Mouse (Mus musculus): ENCODE results near the gene Hs3st2. TPM values are rescaled to one million over a fixed set of nuclear protein-coding genes. Genes with fewer than 3 reads are reported as not detected.

Gene Hs3st2
- total and polyA plus RNA-seq, 3 experiments = not detected

- no peak for DNase-seq (ENCODE audit: extremely low read depth)
- H3K9me3 ChIP-seq (replicated peaks; ENCODE audit: low read length) = no peaks in the 10 kb centered on the region
- dilution Hi-C loops (cut with MboI; ENCODE audit: extremely low pct_ligation_motif_present, extremely low pct_unique_long_range_greater_than_20kb, low sequenced_read_pairs) = no loop called here
- H3K4me1 ChIP-seq (ENCODE audit: control insufficient read depth in 1 of 2, insufficient read depth in 2 of 2) = peaks cover 0 to 4% of the 10 kb centered on the region in 2 experiments; a peak in 2 of 4 replicates
- H3K27me3 ChIP-seq (replicated peaks) = peaks cover 9% of the 10 kb centered on the region
- H3K27ac ChIP-seq (ENCODE audit: insufficient read depth, low read depth) = no peak overlapping the region
- in situ Hi-C loops (cut with MboI; ENCODE audit: low pct_ligation_motif_present, low pct_unique_long_range_greater_than_20kb, low sequenced_read_pairs) = no loop called here
- no peak overlapping the region for H3K9ac ChIP-seq (ENCODE audit: insufficient read depth, low read depth)
- H3K36me3 ChIP-seq (replicated peaks in 1 of 2; ENCODE audit: control insufficient read depth in 1 of 2, insufficient read depth in 1 of 2, low read length in 1 of 2) = no peaks in the 10 kb centered on the region
- H3K4me3 ChIP-seq (replicated peaks in 1 of 3; ENCODE audit: low read depth in 2 of 3, low read length in 2 of 3, poor library complexity in 1 of 3) = no peak overlapping the region
- no peaks in the 10 kb centered on the region for H3K79me2 ChIP-seq (replicated peaks; ENCODE audit: control insufficient read depth, extremely low read depth, insufficient read depth, poor library complexity, severe bottlenecking)
- no peak for TF ChIP-seq CTCF (conservative IDR thresholded peaks at IDR 0.05 in 1 of 2, IDR thresholded peaks at IDR 0.05 in 1 of 2; ENCODE audit: low read depth in 2 of 2, low read length in 2 of 2)
- TF ChIP-seq GABPA (IDR thresholded peaks at IDR 0.05; ENCODE audit: insufficient replicate concordance, low read depth, low read length) = no peak
- no peak for TF ChIP-seq MYC (IDR thresholded peaks at IDR 0.05; ENCODE audit: low read depth, low read length)
- no peak for TF ChIP-seq KAT2A (IDR thresholded peaks at IDR 0.05; ENCODE audit: insufficient replicate concordance, low read length)
- TF ChIP-seq SMC3 (IDR thresholded peaks at IDR 0.05; ENCODE audit: low read depth, low read length) = no peak
- no peak for TF ChIP-seq ETS1 (conservative IDR thresholded peaks at IDR 0.05; ENCODE audit: low read depth, low read length)
- no peak for TF ChIP-seq BHLHE40 (IDR thresholded peaks at IDR 0.05; ENCODE audit: low read depth, low read length)
- no peak for TF ChIP-seq E2F4 (IDR thresholded peaks at IDR 0.05; ENCODE audit: insufficient replicate concordance, low read depth, low read length)
- TF ChIP-seq MAZ (IDR thresholded peaks at IDR 0.05; ENCODE audit: low read depth, low read length) = no peak
- TF ChIP-seq NELFE (IDR thresholded peaks at IDR 0.05; ENCODE audit: low read depth, low read length) = no peak
- no peak for TF ChIP-seq CHD2 (IDR thresholded peaks at IDR 0.05; ENCODE audit: low read length)
- TF ChIP-seq ELF1 (IDR thresholded peaks at IDR 0.05; ENCODE audit: low read depth, low read length) = no peak
- no peak for TF ChIP-seq TCF12 (IDR thresholded peaks at IDR 0.05; ENCODE audit: low read depth, low read length)
- no peak for TF ChIP-seq ZNF384 (IDR thresholded peaks at IDR 0.05; ENCODE audit: low read depth, low read length)
- TF ChIP-seq IRF4 (IDR thresholded peaks at IDR 0.05; ENCODE audit: low read depth, low read length) = no peak
- no peak for TF ChIP-seq USF1 (IDR thresholded peaks at IDR 0.05; ENCODE audit: low read depth, low read length)
- TF ChIP-seq MEF2A (IDR thresholded peaks at IDR 0.05; ENCODE audit: borderline replicate concordance, low read depth, low read length) = no peak
- no peak for TF ChIP-seq EP300 (IDR thresholded peaks at IDR 0.05; ENCODE audit: low read length)
- no peak for TF ChIP-seq JUN (IDR thresholded peaks at IDR 0.05; ENCODE audit: insufficient read depth, low read depth, low read length)
- no peak overlapping the region for H3K4me2 ChIP-seq (ENCODE audit: insufficient read depth, low read depth, poor library complexity, severe bottlenecking)
These were observed 59.5 kb downstream of the Hs3st2 start for GRCm38 (mm10) chr7:121450951-121451843.

- no peak for TF ChIP-seq ETS1 (conservative IDR thresholded peaks at IDR 0.05; ENCODE audit: low read depth, low read length)
- TF ChIP-seq SMC3 (IDR thresholded peaks at IDR 0.05; ENCODE audit: low read depth, low read length) = no peak
- TF ChIP-seq ZNF384 (IDR thresholded peaks at IDR 0.05; ENCODE audit: low read depth, low read length) = no peak
- TF ChIP-seq POLR2AphosphoS2 (IDR thresholded peaks at IDR 0.05; ENCODE audit: low read depth, low read length) = no peak
- no peak for TF ChIP-seq TBP (conservative IDR thresholded peaks at IDR 0.05; ENCODE audit: low read depth, low read length)
- TF ChIP-seq ELF1 (IDR thresholded peaks at IDR 0.05; ENCODE audit: low read depth, low read length) = no peak
- TF ChIP-seq IRF4 (IDR thresholded peaks at IDR 0.05; ENCODE audit: low read depth, low read length) = no peak
- TF ChIP-seq CTCF (conservative IDR thresholded peaks at IDR 0.05 in 1 of 2, IDR thresholded peaks at IDR 0.05 in 1 of 2; ENCODE audit: low read depth in 2 of 2, low read length in 2 of 2) = no peak
- no peak for TF ChIP-seq SIN3A (IDR thresholded peaks at IDR 0.05; ENCODE audit: low read length)
- TF ChIP-seq NRF1 (IDR thresholded peaks at IDR 0.05; ENCODE audit: low read depth, low read length) = no peak
- in situ Hi-C loops (cut with MboI; ENCODE audit: low pct_ligation_motif_present, low pct_unique_long_range_greater_than_20kb, low sequenced_read_pairs) = no loop called here
These were observed 65.1 kb downstream of the Hs3st2 start for GRCm38 (mm10) chr7:121456716-121457115.

More at GRCm38 (mm10) chr7:121456716-121457115, 65.1 kb downstream of the Hs3st2 start:
- peaks cover 19% of the 10 kb centered on the region for H3K27me3 ChIP-seq (replicated peaks)
- no peaks in the 10 kb centered on the region for H3K79me2 ChIP-seq (replicated peaks; ENCODE audit: control insufficient read depth, extremely low read depth, insufficient read depth, poor library complexity, severe bottlenecking)
- peaks cover 2% of the 10 kb centered on the region for H3K9me3 ChIP-seq (replicated peaks; ENCODE audit: low read length)
- no peak overlapping the region for H3K4me3 ChIP-seq (replicated peaks in 1 of 3; ENCODE audit: low read depth in 2 of 3, low read length in 2 of 3, poor library complexity in 1 of 3)
- dilution Hi-C loops (cut with MboI; ENCODE audit: extremely low pct_ligation_motif_present, extremely low pct_unique_long_range_greater_than_20kb, low sequenced_read_pairs) = no loop called here
- H3K4me1 ChIP-seq (ENCODE audit: control insufficient read depth in 1 of 2, insufficient read depth in 2 of 2) = 0 out of 4 replicates have a peak, but pooled peaks cover 0 to 2% of the 10 kb centered on the region in 2 experiments
- no peak overlapping the region for H3K4me2 ChIP-seq (ENCODE audit: insufficient read depth, low read depth, poor library complexity, severe bottlenecking)
- H3K27ac ChIP-seq (ENCODE audit: insufficient read depth, low read depth) = no peak overlapping the region
- H3K36me3 ChIP-seq (replicated peaks in 1 of 2; ENCODE audit: control insufficient read depth in 1 of 2, insufficient read depth in 1 of 2, low read length in 1 of 2) = no peaks in the 10 kb centered on the region
- no peak overlapping the region for H3K9ac ChIP-seq (ENCODE audit: insufficient read depth, low read depth)
- no peak for DNase-seq (ENCODE audit: extremely low read depth)

Measured in CH12.LX (cell line).